Mouse (Mus musculus): ENCODE measurements around the gene Slc24a2. TPM values are rescaled to one million over a fixed set of nuclear protein-coding genes. Genes with fewer than 3 reads are reported as not detected.

Gene Slc24a2
- polyA plus RNA-seq, 1 experiment from 2014 or later: 0.41 TPM

GRCm38 (mm10) chr4:87177116-87177515, 53.2 kb downstream of the Slc24a2 start:
- H3K27me3 ChIP-seq (ENCODE audit: insufficient read depth, poor library complexity, severe bottlenecking): no peaks in the 10 kb centered on the region

GRCm38 (mm10) chr4:87163945-87164344, 66.3 kb downstream of the Slc24a2 start:
- 90% methylated on average over 6 of the region's 6 CpGs for WGBS
- H3K27ac ChIP-seq: no peak overlapping the region
- no peak for DNase-seq (ENCODE audit: low spot score)

More at GRCm38 (mm10) chr4:87177116-87177515, 53.2 kb downstream of the Slc24a2 start:
- 72% methylated on average over 3 of the region's 3 CpGs for WGBS
- DNase-seq (ENCODE audit: low spot score): no peak
- Histone ChIP-seq H3K27ac (no peak overlapping the region), H3K36me3 (no peaks in the 10 kb centered on the region), H3K9me3 (no peaks in the 10 kb centered on the region), H3K4me1 (replicated peaks) (no peaks in the 10 kb centered on the region), H3K4me3 (no peak overlapping the region)

GRCm38 (mm10) chr4:87158053-87158452, 72.2 kb downstream of the Slc24a2 start:
- Histone ChIP-seq H3K27ac (no peak overlapping the region), H3K4me1 (replicated peaks) (no peaks in the 10 kb centered on the region), H3K27me3 (ENCODE audit: insufficient read depth, poor library complexity, severe bottlenecking) (no peaks in the 10 kb centered on the region), H3K4me3 (no peak overlapping the region), H3K9me3 (no peaks in the 10 kb centered on the region), H3K36me3 (no peaks in the 10 kb centered on the region)
- WGBS: 80% methylated on average over 4 of the region's 4 CpGs
- DNase-seq (ENCODE audit: low spot score): no peak

More at GRCm38 (mm10) chr4:87163945-87164344, 66.3 kb downstream of the Slc24a2 start:
- Histone ChIP-seq H3K9me3 (no peaks in the 10 kb centered on the region), H3K27me3 (ENCODE audit: insufficient read depth, poor library complexity, severe bottlenecking) (no peaks in the 10 kb centered on the region), H3K36me3 (no peaks in the 10 kb centered on the region), H3K4me1 (replicated peaks) (no peaks in the 10 kb centered on the region), H3K4me3 (no peak overlapping the region)

GRCm38 (mm10) chr4:87151990-87152389, 78.3 kb downstream of the Slc24a2 start:
- 78% methylated on average over 7 of the region's 7 CpGs for WGBS
- no peaks in the 10 kb centered on the region for H3K4me1 ChIP-seq (replicated peaks)
- no peak overlapping the region for H3K27ac ChIP-seq
- no peak overlapping the region for H3K4me3 ChIP-seq
- DNase-seq (ENCODE audit: low spot score): no peak
- H3K36me3 ChIP-seq: no peaks in the 10 kb centered on the region
- H3K9me3 ChIP-seq: no peaks in the 10 kb centered on the region
- no peaks in the 10 kb centered on the region for H3K27me3 ChIP-seq (ENCODE audit: insufficient read depth, poor library complexity, severe bottlenecking)

- Histone ChIP-seq H3K27me3 (ENCODE audit: insufficient read depth, poor library complexity, severe bottlenecking) (no peaks in the 10 kb centered on the region), H3K9me3 (no peaks in the 10 kb centered on the region), H3K4me3 (no peak overlapping the region), H3K27ac (no peak overlapping the region), H3K4me1 (replicated peaks) (no peaks in the 10 kb centered on the region), H3K36me3 (no peaks in the 10 kb centered on the region)
- WGBS: 90% methylated on average over 2 of the region's 2 CpGs
- DNase-seq (ENCODE audit: low spot score): no peak
Measured at GRCm38 (mm10) chr4:87149584-87149983, 80.7 kb downstream of the Slc24a2 start.

GRCm38 (mm10) chr4:87141590-87142365, 88.5 kb downstream of the Slc24a2 start:
- 85% methylated on average over 12 of the region's 12 CpGs for WGBS
- Histone ChIP-seq H3K27ac (no peak overlapping the region), H3K4me1 (replicated peaks) (no peaks in the 10 kb centered on the region), H3K36me3 (no peaks in the 10 kb centered on the region), H3K4me3 (no peak overlapping the region), H3K9me3 (no peaks in the 10 kb centered on the region), H3K27me3 (ENCODE audit: insufficient read depth, poor library complexity, severe bottlenecking) (no peaks in the 10 kb centered on the region)
- no peak for DNase-seq (ENCODE audit: low spot score)

GRCm38 (mm10) chr4:87140901-87141300, 89.4 kb downstream of the Slc24a2 start:
- Histone ChIP-seq H3K4me1 (replicated peaks) (no peaks in the 10 kb centered on the region), H3K27ac (no peak overlapping the region), H3K27me3 (ENCODE audit: insufficient read depth, poor library complexity, severe bottlenecking) (no peaks in the 10 kb centered on the region), H3K4me3 (no peak overlapping the region), H3K36me3 (no peaks in the 10 kb centered on the region), H3K9me3 (no peaks in the 10 kb centered on the region)
- DNase-seq (ENCODE audit: low spot score): no peak
- WGBS: 83% methylated on average over 3 of the region's 3 CpGs

GRCm38 (mm10) chr4:87132525-87132924, 97.8 kb downstream of the Slc24a2 start:
- H3K27ac ChIP-seq: no peak overlapping the region
- no peaks in the 10 kb centered on the region for H3K36me3 ChIP-seq
- no peak for DNase-seq (ENCODE audit: low spot score)
- H3K4me1 ChIP-seq (replicated peaks): no peaks in the 10 kb centered on the region
- H3K4me3 ChIP-seq: no peak overlapping the region
- 74% methylated on average over 5 of the region's 5 CpGs for WGBS
- no peaks in the 10 kb centered on the region for H3K27me3 ChIP-seq (ENCODE audit: insufficient read depth, poor library complexity, severe bottlenecking)
- no peaks in the 10 kb centered on the region for H3K9me3 ChIP-seq

- WGBS: 83% methylated on average over 4 of the region's 4 CpGs
Measured at GRCm38 (mm10) chr4:87126756-87127155, 103.5 kb downstream of the Slc24a2 start.

GRCm38 (mm10) chr4:87119758-87120157, 110.5 kb downstream of the Slc24a2 start:
- 57% methylated on average over 4 of the region's 4 CpGs for WGBS
- no peak overlapping the region for H3K4me3 ChIP-seq
- H3K9me3 ChIP-seq: no peaks in the 10 kb centered on the region
- H3K4me1 ChIP-seq (replicated peaks): no peaks in the 10 kb centered on the region
- no peak overlapping the region for H3K27ac ChIP-seq
- H3K36me3 ChIP-seq: no peaks in the 10 kb centered on the region
- no peaks in the 10 kb centered on the region for H3K27me3 ChIP-seq (ENCODE audit: insufficient read depth, poor library complexity, severe bottlenecking)
- no peak for DNase-seq (ENCODE audit: low spot score)

More at GRCm38 (mm10) chr4:87126756-87127155, 103.5 kb downstream of the Slc24a2 start:
- H3K4me1 ChIP-seq (replicated peaks): no peaks in the 10 kb centered on the region
- H3K27me3 ChIP-seq (ENCODE audit: insufficient read depth, poor library complexity, severe bottlenecking): no peaks in the 10 kb centered on the region
- H3K36me3 ChIP-seq: no peaks in the 10 kb centered on the region
- no peak overlapping the region for H3K4me3 ChIP-seq
- no peak overlapping the region for H3K27ac ChIP-seq
- DNase-seq (ENCODE audit: low spot score): no peak
- H3K9me3 ChIP-seq: no peaks in the 10 kb centered on the region

- Histone ChIP-seq H3K27ac (no peak overlapping the region), H3K4me1 (replicated peaks) (no peaks in the 10 kb centered on the region), H3K27me3 (ENCODE audit: insufficient read depth, poor library complexity, severe bottlenecking) (no peaks in the 10 kb centered on the region), H3K4me3 (no peak overlapping the region), H3K9me3 (no peaks in the 10 kb centered on the region), H3K36me3 (no peaks in the 10 kb centered on the region)
- no peak for DNase-seq (ENCODE audit: low spot score)
- 68% methylated on average over 4 of the region's 4 CpGs for WGBS
Measured at GRCm38 (mm10) chr4:87115726-87116125, 114.6 kb downstream of the Slc24a2 start.

GRCm38 (mm10) chr4:87109331-87110059, 120.8 kb downstream of the Slc24a2 start:
- H3K36me3 ChIP-seq: no peaks in the 10 kb centered on the region
- H3K4me1 ChIP-seq (replicated peaks): no peaks in the 10 kb centered on the region
- H3K4me3 ChIP-seq: no peak overlapping the region
- H3K9me3 ChIP-seq: no peaks in the 10 kb centered on the region
- WGBS: 89% methylated on average over 8 of the region's 8 CpGs
- H3K27me3 ChIP-seq (ENCODE audit: insufficient read depth, poor library complexity, severe bottlenecking): no peaks in the 10 kb centered on the region
- no peak overlapping the region for H3K27ac ChIP-seq
- DNase-seq (ENCODE audit: low spot score): no peak

GRCm38 (mm10) chr4:87100936-87101335, 129.3 kb downstream of the Slc24a2 start:
- no peaks in the 10 kb centered on the region for H3K27me3 ChIP-seq (ENCODE audit: insufficient read depth, poor library complexity, severe bottlenecking)
- H3K4me3 ChIP-seq: no peak overlapping the region
- no peak for DNase-seq (ENCODE audit: low spot score)
- H3K4me1 ChIP-seq (replicated peaks): peaks cover 4% of the 10 kb centered on the region; the same call in 1 of the 2 replicates
- no peaks in the 10 kb centered on the region for H3K36me3 ChIP-seq
- 80% methylated on average over 5 of the region's 5 CpGs for WGBS
- H3K9me3 ChIP-seq: no peaks in the 10 kb centered on the region
- no peak overlapping the region for H3K27ac ChIP-seq

Data from hindbrain, embryonic 10.5 days (tissue).